Mouse (Mus musculus): Measurements from ENCODE around the gene En1. TPM values are rescaled to one million over a fixed set of nuclear protein-coding genes. Genes with fewer than 3 reads are reported as not detected.

Gene En1
- not detected in 2 replicates for polyA plus RNA-seq (2015; fragmentation: Nextera tagmentation; extraction: Ambion mirVana)

DNA sequence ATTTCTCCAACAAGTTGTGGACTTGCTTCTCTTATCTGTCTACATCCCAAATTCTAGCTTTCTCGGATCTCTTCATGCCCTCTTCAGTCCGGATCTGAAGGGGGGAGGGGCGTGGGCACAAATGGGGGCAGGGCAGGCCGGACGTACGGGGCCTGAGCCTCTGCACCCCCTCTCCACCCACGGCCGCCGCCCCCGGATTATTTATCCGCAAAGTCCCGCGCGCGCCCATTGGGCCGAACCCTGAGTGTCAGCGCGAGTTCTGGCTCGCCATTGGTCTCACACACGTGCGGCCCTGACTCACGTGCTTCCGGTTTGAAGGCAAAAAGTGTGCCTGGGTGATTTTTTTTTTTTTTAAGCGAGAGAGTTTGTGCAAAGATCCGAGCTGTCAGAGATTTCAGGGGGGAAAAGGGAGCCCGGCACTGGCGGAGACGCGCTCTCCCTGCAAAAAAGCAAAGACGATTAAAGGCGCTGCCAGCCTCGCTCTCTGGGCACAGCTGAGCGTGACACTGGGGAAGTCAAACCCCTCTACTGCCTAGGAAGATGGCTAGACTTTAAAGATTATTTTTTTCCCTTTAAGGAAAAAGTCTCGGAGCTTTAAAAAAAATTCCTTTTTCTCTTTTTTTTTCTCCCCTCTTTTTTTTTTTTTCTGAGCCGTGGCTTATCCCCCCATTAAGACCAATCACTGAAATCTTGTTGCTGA is at the start of gene En1:
En1 (plus strand) TSS at position 388 of the 700 bp plus-strand sequence.
- DNase-seq (ENCODE audit: low spot score) (no peak), ATAC-seq (ENCODE audit: low FRiP score, low TSS enrichment) (no peak)
- peak within 1 kb of the TSS; percentile 59 for H3K9ac ChIP-seq (ENCODE audit: low read length)
- WGBS, result under 1% methylated on average over 35 of the region's 35 CpGs
- H3K36me3 ChIP-seq (ENCODE audit: control insufficient read depth, insufficient read depth, low read length), result no peaks in the 10 kb centered on the region
- peaks cover 40% of the 10 kb centered on the region; the same call in 1 of the 2 replicates for H3K27me3 ChIP-seq (ENCODE audit: control insufficient read depth, insufficient read depth, low read length)
- H3K4me1 ChIP-seq (replicated peaks; ENCODE audit: control insufficient read depth, insufficient read depth), result peaks cover 2% of the 10 kb centered on the region
- H3K27ac ChIP-seq (replicated peaks), result no peak within 1 kb of the TSS
- H3K9me3 ChIP-seq (ENCODE audit: control insufficient read depth, low read length), result no peaks in the 10 kb centered on the region
- TF ChIP-seq EP300 (optimal IDR thresholded peaks at IDR 0.05), result no peak
- TF ChIP-seq CTCF (IDR thresholded peaks at IDR 0.05; ENCODE audit: low read depth), result no peak
- H3K4me2 ChIP-seq (replicated peaks; ENCODE audit: low read depth), result peak within 1 kb of the TSS; percentile 77
- peak within 1 kb of the TSS; percentile 43 for H3K4me3 ChIP-seq (ENCODE audit: low read depth, low read length)

GRCm38 (mm10) chr1:120556926-120557846 is 45.0 kb upstream of the En1 start:
- H3K36me3 ChIP-seq (ENCODE audit: control insufficient read depth, insufficient read depth, low read length), result no peaks in the 10 kb centered on the region
- no peak overlapping the region for H3K4me3 ChIP-seq (ENCODE audit: low read depth, low read length)
- H3K9ac ChIP-seq (ENCODE audit: low read length), result no peak overlapping the region
- no peak for DNase-seq (ENCODE audit: low spot score)
- H3K27me3 ChIP-seq (ENCODE audit: control insufficient read depth, insufficient read depth, low read length), result no peaks in the 10 kb centered on the region
- TF ChIP-seq CTCF (IDR thresholded peaks at IDR 0.05; ENCODE audit: low read depth) (no peak), EP300 (optimal IDR thresholded peaks at IDR 0.05) (no peak)
- ATAC-seq (ENCODE audit: low FRiP score, low TSS enrichment), result no peak
- H3K4me2 ChIP-seq (replicated peaks; ENCODE audit: low read depth), result no peak overlapping the region
- no peaks in the 10 kb centered on the region for H3K4me1 ChIP-seq (replicated peaks; ENCODE audit: control insufficient read depth, insufficient read depth)
- no peak overlapping the region for H3K27ac ChIP-seq (replicated peaks)
- 66% methylated on average over 15 of the region's 15 CpGs for WGBS
- no peaks in the 10 kb centered on the region for H3K9me3 ChIP-seq (ENCODE audit: control insufficient read depth, low read length)

DNA sequence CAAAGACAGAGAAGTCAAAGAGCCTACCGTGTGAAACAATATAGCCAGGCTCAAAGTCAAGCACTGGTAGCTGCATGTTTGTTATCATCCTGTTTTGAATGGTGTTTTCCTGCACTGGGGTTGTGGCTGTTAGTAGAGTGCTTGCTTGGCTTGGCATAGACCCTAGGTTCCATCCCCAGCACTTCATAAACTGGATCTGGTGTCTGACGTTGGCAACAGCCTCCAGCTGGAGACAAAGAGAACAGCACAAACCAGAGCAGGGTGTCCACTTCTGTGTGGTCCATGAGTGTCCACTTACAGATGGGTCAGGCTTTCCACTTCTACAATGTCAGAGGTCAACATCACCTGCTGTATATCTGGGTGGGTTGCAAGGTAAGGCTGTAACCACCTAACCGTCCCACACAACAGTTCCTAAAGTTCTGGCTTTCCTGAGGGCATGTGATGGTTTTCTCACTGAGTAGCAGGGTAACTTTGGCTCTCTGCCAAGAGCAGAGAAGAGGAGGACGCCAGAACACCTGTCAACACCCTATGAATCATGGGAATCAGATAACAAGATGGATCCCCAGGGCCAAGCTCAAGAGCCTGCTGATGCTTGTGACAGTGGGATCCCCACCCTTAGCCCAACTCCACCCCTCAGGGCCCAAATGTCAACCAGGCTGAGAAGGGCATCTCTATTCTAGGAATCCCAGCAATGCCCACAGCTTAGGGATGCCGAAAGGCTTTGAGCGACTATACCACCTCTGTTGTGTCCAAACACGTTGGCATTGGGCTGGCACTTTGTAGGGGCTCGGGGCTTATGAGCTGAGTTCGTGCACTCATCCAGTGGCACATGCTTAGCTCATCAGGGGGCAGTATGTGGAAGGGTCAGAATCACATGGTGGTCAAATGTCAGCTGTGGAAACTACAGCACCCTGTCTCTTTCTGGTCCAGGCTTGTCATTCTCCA is 43.6 kb upstream of the En1 start:
- WGBS, result 67% methylated on average over 9 of the region's 9 CpGs
- Histone ChIP-seq H3K9ac (ENCODE audit: low read length) (no peak overlapping the region), H3K27me3 (ENCODE audit: control insufficient read depth, insufficient read depth, low read length) (no peaks in the 10 kb centered on the region), H3K4me3 (ENCODE audit: low read depth, low read length) (no peak overlapping the region), H3K4me2 (replicated peaks; ENCODE audit: low read depth) (no peak overlapping the region), H3K27ac (replicated peaks) (no peak overlapping the region), H3K36me3 (ENCODE audit: control insufficient read depth, insufficient read depth, low read length) (no peaks in the 10 kb centered on the region), H3K9me3 (ENCODE audit: control insufficient read depth, low read length) (no peaks in the 10 kb centered on the region), H3K4me1 (replicated peaks; ENCODE audit: control insufficient read depth, insufficient read depth) (no peaks in the 10 kb centered on the region)
- TF ChIP-seq EP300 (optimal IDR thresholded peaks at IDR 0.05) (no peak), CTCF (IDR thresholded peaks at IDR 0.05; ENCODE audit: low read depth) (no peak)
- 0 out of 2 replicates have a peak, but pooled peaks have one; percentile 10 for ATAC-seq (ENCODE audit: low FRiP score, low TSS enrichment)
- no peak for DNase-seq (ENCODE audit: low spot score)

DNA sequence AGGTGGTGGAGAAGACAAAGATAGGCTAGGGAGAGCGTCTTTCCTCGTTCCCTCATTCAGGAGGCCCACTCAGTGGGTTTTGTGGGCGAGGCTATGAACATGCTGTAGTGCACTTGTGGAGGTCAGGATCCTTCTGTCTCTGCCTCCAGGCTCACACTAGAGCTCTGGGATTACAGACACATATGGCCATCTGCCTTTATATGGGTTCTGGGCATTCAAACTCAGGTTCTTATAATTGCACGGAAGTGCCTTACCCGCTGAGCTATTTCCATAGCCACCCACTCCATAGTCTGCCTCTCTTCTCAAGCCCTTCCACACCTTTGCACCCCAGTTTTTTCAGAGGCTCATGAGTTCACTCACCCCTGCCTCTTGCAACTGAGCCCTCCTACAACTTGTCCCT is 42.3 kb upstream of the En1 start:
- Histone ChIP-seq H3K27me3 (ENCODE audit: control insufficient read depth, insufficient read depth, low read length) (no peaks in the 10 kb centered on the region), H3K9ac (ENCODE audit: low read length) (no peak overlapping the region), H3K36me3 (ENCODE audit: control insufficient read depth, insufficient read depth, low read length) (no peaks in the 10 kb centered on the region), H3K4me1 (replicated peaks; ENCODE audit: control insufficient read depth, insufficient read depth) (no peaks in the 10 kb centered on the region), H3K4me3 (ENCODE audit: low read depth, low read length) (no peak overlapping the region), H3K9me3 (ENCODE audit: control insufficient read depth, low read length) (no peaks in the 10 kb centered on the region), H3K4me2 (replicated peaks; ENCODE audit: low read depth) (no peak overlapping the region), H3K27ac (replicated peaks) (no peak overlapping the region)
- ATAC-seq (ENCODE audit: low FRiP score, low TSS enrichment), result no peak
- WGBS, result 76% methylated on average over 5 of the region's 5 CpGs
- TF ChIP-seq CTCF (IDR thresholded peaks at IDR 0.05; ENCODE audit: low read depth) (no peak), EP300 (optimal IDR thresholded peaks at IDR 0.05) (no peak)
- DNase-seq (ENCODE audit: low spot score), result no peak

- ATAC-seq (ENCODE audit: low FRiP score, low TSS enrichment) (no peak), DNase-seq (ENCODE audit: low spot score) (no peak)
- Histone ChIP-seq H3K9ac (ENCODE audit: low read length) (no peak overlapping the region), H3K4me3 (ENCODE audit: low read depth, low read length) (no peak overlapping the region), H3K9me3 (ENCODE audit: control insufficient read depth, low read length) (no peaks in the 10 kb centered on the region), H3K36me3 (ENCODE audit: control insufficient read depth, insufficient read depth, low read length) (no peaks in the 10 kb centered on the region), H3K27ac (replicated peaks) (no peak overlapping the region), H3K4me1 (replicated peaks; ENCODE audit: control insufficient read depth, insufficient read depth) (no peaks in the 10 kb centered on the region), H3K27me3 (ENCODE audit: control insufficient read depth, insufficient read depth, low read length) (no peaks in the 10 kb centered on the region), H3K4me2 (replicated peaks; ENCODE audit: low read depth) (no peak overlapping the region)
- WGBS, result 62% methylated on average over 4 of the region's 4 CpGs
- TF ChIP-seq CTCF (IDR thresholded peaks at IDR 0.05; ENCODE audit: low read depth) (no peak), EP300 (optimal IDR thresholded peaks at IDR 0.05) (no peak)
Observed at GRCm38 (mm10) chr1:120581306-120581705, 20.9 kb upstream of the En1 start.
